Mouse (Mus musculus) limb, embryonic 12.5 days (tissue): Measurements from ENCODE around the gene Brca1. TPM values are rescaled to one million over a fixed set of nuclear protein-coding genes. Genes with fewer than 3 reads are reported as not detected.
"Not testable (repeated sequence)": the region's sequence is repeated elsewhere in the genome, so short reads cannot be mapped to it uniquely, and the experiment has no call there.

ENCODE experiments used
- ATAC-seq: fragments of 200-750 bp; cut with Nextera tagmentation; 2 replicates; pipeline ENCODE4 v1.8.0; 2017; ENCODE audit warnings: low read depth, moderate TSS enrichment; ENCODE audit not compliant: insufficient number of reproducible peaks, insufficient read depth, low FRiP score, low TSS enrichment
- H3K27ac ChIP-seq: fragments of 300-500 bp; sonication (generic); 2 replicates; pipeline ENCODE4 v1.5.1; 2016; ENCODE audit warnings: mild to moderate bottlenecking, moderate library complexity
- H3K27me3 ChIP-seq: fragments of 300-500 bp; sonication (generic); 2 replicates; pipeline ENCODE4 v1.6.1; 2016; ENCODE audit warnings: mild to moderate bottlenecking, moderate library complexity
- H3K36me3 ChIP-seq: fragments of 300-500 bp; sonication (generic); 2 replicates; pipeline ENCODE4 v1.6.1; 2016; ENCODE audit warnings: mild to moderate bottlenecking, moderate library complexity
- H3K4me1 ChIP-seq: fragments of 300-500 bp; sonication (generic); replicated peaks from 2 replicates; pipeline ENCODE4 v1.6.1; 2016
- H3K4me2 ChIP-seq: fragments of 300-500 bp; sonication (generic); 2 replicates; pipeline ENCODE4 v1.6.1; 2016; ENCODE audit warnings: mild to moderate bottlenecking, moderate library complexity
- H3K4me3 ChIP-seq: fragments of 300-500 bp; sonication (generic); replicated peaks from 2 replicates; pipeline ENCODE4 v1.5.1; 2016; ENCODE audit warnings: mild to moderate bottlenecking
- H3K9ac ChIP-seq: fragments of 300-500 bp; sonication (generic); replicated peaks from 2 replicates; pipeline ENCODE4 v1.6.1; 2016; ENCODE audit warnings: mild to moderate bottlenecking, moderate library complexity
- H3K9me3 ChIP-seq: fragments of 300-500 bp; sonication (generic); 2 replicates; pipeline ENCODE4 v1.6.1; 2016; ENCODE audit warnings: mild to moderate bottlenecking, moderate library complexity
- WGBS: fragments of 180-500 bp; shearing (Covaris S2); methylation state at CpG from one replicate; pipeline ENCODE4 v1.1.7; 2016; 5-methylcytosine and 5-hydroxymethylcytosine counted together
- polyA plus RNA-seq: library from polyadenylated mRNA; unstranded; fragments of >200 nt; fragmentation: Nextera tagmentation; extraction: Ambion mirVana; gene quantifications from 2 replicates; pipeline ENCODE4 v1.2.1, GENCODE M21; 2016

Brca1 gene
- polyA plus RNA-seq, 1 experiment from 2014 or later = 19.0 TPM

DNA sequence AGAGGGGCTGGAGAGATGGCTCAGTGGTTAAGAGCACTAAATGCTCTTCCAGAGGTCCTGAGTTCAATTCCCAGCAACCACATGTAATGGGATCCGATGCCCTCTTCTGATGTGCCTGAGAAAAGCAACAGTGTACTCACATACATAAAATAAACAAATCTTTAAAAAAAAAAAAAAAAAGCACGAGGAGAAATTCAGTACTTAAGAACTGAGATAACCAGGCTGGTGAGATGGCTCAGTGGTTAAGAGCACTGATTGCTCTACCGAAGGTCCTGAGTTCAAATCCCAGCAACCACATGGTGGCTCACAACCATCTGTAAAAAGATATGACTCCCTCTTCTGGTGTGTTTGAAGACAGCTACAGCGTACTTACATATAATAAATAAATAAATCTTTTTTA, 102.2 kb downstream of the Brca1 start:
- not testable (repeated sequence) for H3K27ac ChIP-seq, H3K9ac ChIP-seq, H3K27me3 ChIP-seq, H3K9me3 ChIP-seq, ATAC-seq, H3K4me2 ChIP-seq, H3K4me1 ChIP-seq, H3K4me3 ChIP-seq
- peaks cover 19% of the 10 kb centered on the region for H3K36me3 ChIP-seq
- WGBS = 87% methylated on average over 4 of the region's 4 CpGs

DNA sequence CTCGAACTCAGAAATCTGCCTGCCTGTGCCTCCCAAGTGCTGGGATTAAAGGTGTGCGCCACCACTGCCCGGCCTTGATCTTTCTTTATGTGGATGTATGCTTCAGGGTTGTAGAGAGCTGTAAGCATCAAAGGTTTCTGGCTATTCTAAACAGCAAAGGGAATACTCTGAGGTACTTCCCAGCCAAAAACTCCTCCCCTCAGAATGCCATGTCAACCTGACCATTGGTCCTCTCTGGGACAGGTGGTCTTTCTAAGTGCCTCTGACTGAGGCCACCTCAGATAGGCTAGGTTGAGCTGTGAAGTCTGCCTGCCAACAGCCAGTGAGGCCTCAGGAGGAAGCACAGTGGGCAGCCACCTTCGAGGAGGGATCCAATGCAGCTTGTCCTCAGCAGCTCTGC, 102.9 kb downstream of the Brca1 start:
- H3K27ac ChIP-seq = no peak overlapping the region
- peak overlapping the region; percentile 33 for H3K4me3 ChIP-seq
- no peak overlapping the region for H3K9ac ChIP-seq
- H3K4me1 ChIP-seq = peaks cover 9% of the 10 kb centered on the region
- ATAC-seq = no peak
- peak overlapping the region; percentile 39; the same call in 1 of the 2 replicates for H3K4me2 ChIP-seq
- no peaks in the 10 kb centered on the region for H3K27me3 ChIP-seq
- 0 out of 2 replicates have a peak, but pooled peaks cover 3% of the 10 kb centered on the region for H3K9me3 ChIP-seq
- peaks cover 26% of the 10 kb centered on the region for H3K36me3 ChIP-seq
- WGBS = 83% methylated on average over 4 of the region's 4 CpGs

DNA sequence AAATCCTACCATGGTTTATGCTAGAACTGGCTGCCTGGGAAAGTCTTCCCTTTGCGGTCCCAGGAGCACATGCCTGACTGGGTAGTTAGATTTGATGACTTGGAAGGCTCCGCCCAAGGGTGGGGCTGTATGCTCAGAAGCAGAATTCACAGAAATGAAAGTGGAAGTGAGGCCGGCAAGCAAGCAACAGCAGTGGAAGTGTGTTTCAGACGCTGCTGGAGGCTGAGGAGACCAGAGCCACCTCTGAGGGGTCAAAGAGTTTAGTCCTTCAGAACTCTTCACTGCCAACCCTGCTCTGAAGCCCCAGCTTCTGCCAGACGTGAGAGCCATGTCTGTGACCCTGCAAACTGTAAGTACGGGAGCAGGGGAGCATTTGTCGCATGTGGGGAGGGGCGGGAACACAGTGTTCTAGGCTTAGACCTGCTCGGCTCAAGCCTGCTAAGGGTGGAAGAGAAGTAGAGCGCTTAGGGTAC, 103.4 kb downstream of the Brca1 start, which contains the start of gene Ifi35:
Gene Ifi35, plus strand, starts transcription at position 134 of the 473 bp plus-strand sequence.
- H3K4me3 ChIP-seq = peak within 1 kb of the TSS; percentile 33
- 0 out of 2 replicates have a peak, but pooled peaks cover under 1% of the 10 kb centered on the region for H3K9me3 ChIP-seq
- H3K27ac ChIP-seq = peak within 1 kb of the TSS; percentile 62
- H3K4me2 ChIP-seq = peak within 1 kb of the TSS; percentile 39
- peak within 1 kb of the TSS; percentile 35 for H3K9ac ChIP-seq
- H3K36me3 ChIP-seq = peaks cover 32% of the 10 kb centered on the region
- H3K27me3 ChIP-seq = no peaks in the 10 kb centered on the region
- peak; percentile 21; the same call in 1 of the 2 replicates for ATAC-seq
- 26% methylated on average over 10 of the region's 10 CpGs for WGBS
- peaks cover 15% of the 10 kb centered on the region for H3K4me1 ChIP-seq

DNA sequence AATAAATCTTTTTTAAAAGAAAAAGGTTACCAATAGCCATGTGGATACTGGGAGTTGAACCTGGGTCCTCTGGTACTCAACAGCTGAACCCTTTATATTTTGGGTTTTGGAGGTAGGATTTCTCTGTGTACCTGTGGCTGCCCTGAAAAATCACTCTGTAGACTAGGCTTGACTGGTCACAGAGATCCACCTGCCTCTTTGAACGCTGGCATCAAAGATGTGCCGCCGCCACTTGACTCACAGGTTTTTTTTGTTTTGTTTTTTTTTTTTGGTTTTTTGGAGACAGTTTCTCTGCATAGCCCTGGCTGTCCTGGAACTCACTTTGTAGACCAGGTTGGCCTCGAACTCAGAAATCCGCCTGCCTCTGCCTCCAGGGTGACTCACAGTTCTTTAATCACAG, 104.0 kb downstream of the Brca1 start:
- Histone ChIP-seq H3K4me3 (peak overlapping the region; percentile 33; the same call in 1 of the 2 replicates), H3K9ac (0 out of 2 replicates have a peak overlapping the region, but pooled peaks have one; percentile 35), H3K27me3 (no peaks in the 10 kb centered on the region), H3K4me1 (peaks cover 18% of the 10 kb centered on the region), H3K4me2 (peak overlapping the region; percentile 39), H3K9me3 (no peaks in the 10 kb centered on the region), H3K36me3 (peaks cover 32% of the 10 kb centered on the region), H3K27ac (no peak overlapping the region)
- WGBS = 85% methylated on average over 5 of the region's 5 CpGs
- ATAC-seq = no peak

DNA sequence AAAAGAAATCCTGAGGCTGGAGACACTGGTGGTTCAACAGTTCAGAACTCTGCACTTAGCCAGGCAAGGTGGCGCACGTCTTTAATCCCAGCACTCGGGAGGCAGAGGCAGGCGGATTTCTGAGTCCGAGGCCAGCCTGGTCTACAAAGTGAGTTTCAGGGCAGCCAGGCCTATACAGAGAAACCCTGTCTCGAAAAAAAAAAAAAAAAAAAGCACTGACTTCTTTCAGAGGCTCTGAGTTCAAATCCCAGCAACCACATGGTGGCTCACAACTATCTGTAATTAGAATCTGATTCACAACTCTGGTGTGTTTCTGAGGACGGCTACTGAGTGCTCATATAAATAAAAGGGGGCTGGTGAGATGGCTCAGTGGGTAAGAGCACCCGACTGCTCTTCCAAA, 104.9 kb downstream of the Brca1 start:
- not testable (repeated sequence) for H3K4me3 ChIP-seq, H3K4me2 ChIP-seq, H3K27ac ChIP-seq, H3K9ac ChIP-seq, ATAC-seq, H3K27me3 ChIP-seq, H3K9me3 ChIP-seq
- WGBS = 91% methylated on average over 8 of the region's 8 CpGs
- peaks cover 18% of the 10 kb centered on the region for H3K4me1 ChIP-seq
- peaks cover 32% of the 10 kb centered on the region for H3K36me3 ChIP-seq

DNA sequence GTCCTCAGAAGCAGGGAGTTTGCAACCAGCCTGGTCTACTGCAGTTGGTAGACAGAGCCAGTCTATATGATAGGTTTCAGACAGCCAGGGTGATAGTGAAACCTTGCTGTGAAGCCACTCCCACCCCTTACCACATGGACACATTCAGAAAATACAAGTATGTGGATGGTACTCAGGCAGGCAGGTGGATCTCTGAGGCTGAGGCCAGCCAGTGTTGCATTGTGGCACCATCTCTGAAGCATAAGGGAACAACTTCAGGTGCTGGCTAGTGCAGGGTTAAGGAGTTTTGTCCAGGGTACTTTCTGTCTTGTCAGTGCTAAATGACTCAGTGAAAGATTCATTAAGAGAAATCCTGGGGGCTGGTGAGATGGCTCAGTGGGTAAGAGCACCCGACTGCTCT, 105.4 kb downstream of the Brca1 start:
- Histone ChIP-seq H3K4me1 (peaks cover 18% of the 10 kb centered on the region), H3K9me3 (no peaks in the 10 kb centered on the region), H3K4me2 (no peak overlapping the region), H3K4me3 (no peak overlapping the region), H3K9ac (no peak overlapping the region), H3K27ac (no peak overlapping the region), H3K36me3 (peaks cover 32% of the 10 kb centered on the region), H3K27me3 (no peaks in the 10 kb centered on the region)
- no peak for ATAC-seq
- 96% methylated on average over 1 of the region's 1 CpGs for WGBS

DNA sequence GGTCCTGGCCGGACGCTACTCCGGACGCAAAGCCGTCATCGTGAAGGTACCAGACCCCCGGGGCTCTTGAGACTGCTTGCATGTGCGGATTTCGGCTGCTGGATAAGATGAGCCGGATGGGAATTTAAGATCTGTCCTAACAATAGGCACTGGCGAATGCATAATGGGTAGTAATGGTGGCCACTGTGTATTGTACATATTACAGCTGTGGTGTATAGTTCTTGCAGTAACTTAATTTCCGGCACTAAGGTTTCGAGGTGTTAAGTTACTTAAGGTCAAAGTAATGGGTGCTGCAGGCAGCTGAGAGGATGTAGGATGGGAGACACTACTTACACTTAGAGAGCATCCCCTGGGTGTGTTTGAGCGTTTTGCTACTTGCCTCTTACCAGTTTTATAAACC, 109.0 kb downstream of the Brca1 start:
- H3K4me2 ChIP-seq = peak overlapping the region; percentile 92
- H3K4me3 ChIP-seq = peak overlapping the region; percentile 69
- no peak for ATAC-seq
- WGBS = 1% methylated on average over 14 of the region's 14 CpGs
- H3K36me3 ChIP-seq = peaks cover 32% of the 10 kb centered on the region
- peak overlapping the region; percentile 95 for H3K27ac ChIP-seq
- H3K9me3 ChIP-seq = no peaks in the 10 kb centered on the region
- peak overlapping the region; percentile 85 for H3K9ac ChIP-seq
- peaks cover 18% of the 10 kb centered on the region for H3K4me1 ChIP-seq
- no peaks in the 10 kb centered on the region for H3K27me3 ChIP-seq

DNA sequence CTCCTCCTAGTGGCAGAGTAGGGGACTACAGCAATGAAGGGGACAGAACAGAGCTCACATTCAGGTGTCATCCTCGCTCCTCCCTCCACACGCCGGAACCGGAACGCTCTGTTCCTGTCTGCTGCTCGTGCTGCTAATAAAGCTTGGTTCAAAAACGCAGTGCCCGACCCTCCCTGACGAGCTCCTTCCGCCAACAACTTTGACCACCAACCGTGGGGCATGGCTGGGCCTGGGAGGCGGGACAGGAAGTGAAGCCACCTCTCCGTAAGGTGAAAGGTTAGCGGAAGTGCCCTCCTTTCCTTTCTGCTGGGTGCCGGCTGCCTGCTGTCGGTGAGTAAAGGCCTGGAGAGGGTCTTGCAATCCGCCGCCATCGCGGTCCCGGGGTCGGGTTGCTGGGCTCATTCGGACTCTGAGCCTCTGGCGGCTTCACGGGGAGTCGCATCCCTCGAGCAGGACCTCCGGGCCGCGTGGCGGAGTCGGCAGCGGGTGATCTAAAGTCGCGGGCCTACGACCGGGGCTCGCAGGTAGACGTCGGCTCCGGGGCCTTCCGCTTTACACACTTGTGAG, 109.5 kb downstream of the Brca1 start, which contains the start of gene Rpl27:
Gene Rpl27, plus strand, starts transcription at position 172 of the 567 bp plus-strand sequence.
- Histone ChIP-seq H3K36me3 (peaks cover 32% of the 10 kb centered on the region), H3K4me3 (peak within 1 kb of the TSS; percentile 69), H3K4me2 (peak within 1 kb of the TSS; percentile 92), H3K9me3 (no peaks in the 10 kb centered on the region), H3K27me3 (no peaks in the 10 kb centered on the region), H3K27ac (peak within 1 kb of the TSS; percentile 95), H3K4me1 (peaks cover 18% of the 10 kb centered on the region), H3K9ac (peak within 1 kb of the TSS; percentile 85)
- under 1% methylated on average over 42 of the region's 42 CpGs for WGBS
- ATAC-seq = peak; percentile 97

DNA sequence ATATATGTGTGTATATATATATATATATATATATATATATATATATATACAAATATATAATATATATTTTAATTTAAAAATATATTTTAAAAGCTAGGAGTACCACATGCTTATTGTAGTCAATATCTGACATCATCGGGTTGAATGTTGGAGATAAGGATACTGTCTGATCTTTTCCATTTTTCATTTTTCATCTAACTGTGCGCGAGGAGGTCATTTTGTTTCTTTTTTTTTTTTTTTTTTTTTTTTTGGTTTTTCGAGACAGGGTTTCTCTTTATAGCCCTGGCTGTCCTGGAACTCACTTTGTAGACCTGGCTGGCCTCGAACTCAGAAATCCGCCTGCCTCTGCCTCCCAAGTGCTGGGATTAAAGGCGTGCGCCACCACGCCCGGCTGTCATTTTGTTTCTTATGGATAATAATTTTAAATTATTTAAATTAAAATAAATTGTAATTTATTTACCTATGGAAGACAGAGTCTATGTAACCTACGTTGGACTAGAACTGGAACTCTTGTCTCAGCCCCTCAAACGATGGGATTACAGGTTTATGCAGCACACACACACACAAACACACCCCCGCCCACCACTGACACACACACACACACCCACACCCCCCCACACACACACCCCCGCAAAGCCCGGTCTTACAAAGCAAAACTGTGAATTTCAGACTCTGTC, 110.2 kb downstream of the Brca1 start:
- H3K27me3 ChIP-seq, ATAC-seq, H3K9me3 ChIP-seq, H3K9ac ChIP-seq, H3K27ac ChIP-seq: not testable (repeated sequence)
- peaks cover 29% of the 10 kb centered on the region for H3K36me3 ChIP-seq
- peak overlapping the region; percentile 69 for H3K4me3 ChIP-seq
- peak overlapping the region; percentile 92 for H3K4me2 ChIP-seq
- H3K4me1 ChIP-seq = peaks cover 18% of the 10 kb centered on the region
- WGBS = 40% methylated on average over 14 of the region's 15 CpGs
